Mouse (Mus musculus): ENCODE measurements around the gene Dapk3. TPM values are rescaled to one million over a fixed set of nuclear protein-coding genes. Genes with fewer than 3 reads are reported as not detected.

Gene Dapk3
- polyA plus RNA-seq, 1 experiment = not detected

- TF ChIP-seq CTCF (IDR thresholded peaks at IDR 0.05; ENCODE audit: insufficient read depth, low read depth, low read length) = no peak
- no peak for TF ChIP-seq POLR2A (IDR thresholded peaks at IDR 0.05; ENCODE audit: insufficient read depth, low read depth, low read length)
- 79% methylated on average over 5 of the region's 5 CpGs for WGBS
- H3K4me3 ChIP-seq (ENCODE audit: insufficient read depth, low read depth, low read length) = peak within 1 kb of the TSS; percentile 87
- peaks cover 25% of the 10 kb centered on the region for H3K4me1 ChIP-seq (ENCODE audit: control insufficient read depth, insufficient read depth, low read length)
- H3K27ac ChIP-seq (ENCODE audit: insufficient read depth, low read depth, low read length) = peak within 1 kb of the TSS; percentile 77
These were observed 1.0 kb downstream of the Dapk3 start, which contains the start of gene 4930442H23Rik for GRCm38 (mm10) chr10:81183805-81184204. 4930442H23Rik (minus strand) TSS chr10:81183849.

- peaks cover 21% of the 10 kb centered on the region for H3K4me1 ChIP-seq (ENCODE audit: control insufficient read depth, insufficient read depth, low read length)
- H3K4me3 ChIP-seq (ENCODE audit: insufficient read depth, low read depth, low read length) = no peak overlapping the region
- WGBS = 48% methylated on average over 4 of the region's 4 CpGs
- H3K27ac ChIP-seq (ENCODE audit: insufficient read depth, low read depth, low read length) = no peak overlapping the region
- TF ChIP-seq POLR2A (IDR thresholded peaks at IDR 0.05; ENCODE audit: insufficient read depth, low read depth, low read length) = no peak
- no peak for TF ChIP-seq CTCF (IDR thresholded peaks at IDR 0.05; ENCODE audit: insufficient read depth, low read depth, low read length)
These were observed 2.0 kb downstream of the Dapk3 start for GRCm38 (mm10) chr10:81184765-81185164.

GRCm38 (mm10) chr10:81187161-81187560, 4.4 kb downstream of the Dapk3 start:
- H3K4me3 ChIP-seq (ENCODE audit: insufficient read depth, low read depth, low read length) = no peak overlapping the region
- TF ChIP-seq CTCF (IDR thresholded peaks at IDR 0.05; ENCODE audit: insufficient read depth, low read depth, low read length) = no peak
- TF ChIP-seq POLR2A (IDR thresholded peaks at IDR 0.05; ENCODE audit: insufficient read depth, low read depth, low read length) = no peak
- H3K27ac ChIP-seq (ENCODE audit: insufficient read depth, low read depth, low read length) = no peak overlapping the region
- WGBS = 91% methylated on average over 9 of the region's 9 CpGs
- peaks cover 23% of the 10 kb centered on the region for H3K4me1 ChIP-seq (ENCODE audit: control insufficient read depth, insufficient read depth, low read length)

- peaks cover 24% of the 10 kb centered on the region for H3K4me1 ChIP-seq (ENCODE audit: control insufficient read depth, insufficient read depth, low read length)
- H3K27ac ChIP-seq (ENCODE audit: insufficient read depth, low read depth, low read length) = no peak overlapping the region
- TF ChIP-seq POLR2A (IDR thresholded peaks at IDR 0.05; ENCODE audit: insufficient read depth, low read depth, low read length) = no peak
- TF ChIP-seq CTCF (IDR thresholded peaks at IDR 0.05; ENCODE audit: insufficient read depth, low read depth, low read length) = no peak
- 85% methylated on average over 26 of the region's 26 CpGs for WGBS
- no peak overlapping the region for H3K4me3 ChIP-seq (ENCODE audit: insufficient read depth, low read depth, low read length)
These were observed 7.0 kb downstream of the Dapk3 start for GRCm38 (mm10) chr10:81189821-81190220.

GRCm38 (mm10) chr10:81190236-81190911, 7.6 kb downstream of the Dapk3 start:
- TF ChIP-seq CTCF (IDR thresholded peaks at IDR 0.05; ENCODE audit: insufficient read depth, low read depth, low read length) (peak; percentile 21; the same call in 1 of the 2 replicates), POLR2A (IDR thresholded peaks at IDR 0.05; ENCODE audit: insufficient read depth, low read depth, low read length) (no peak)
- Histone ChIP-seq H3K4me3 (ENCODE audit: insufficient read depth, low read depth, low read length) (no peak overlapping the region), H3K4me1 (ENCODE audit: control insufficient read depth, insufficient read depth, low read length) (peaks cover 24% of the 10 kb centered on the region), H3K27ac (ENCODE audit: insufficient read depth, low read depth, low read length) (no peak overlapping the region)
- WGBS = 68% methylated on average over 31 of the region's 31 CpGs

- TF ChIP-seq CTCF (IDR thresholded peaks at IDR 0.05; ENCODE audit: insufficient read depth, low read depth, low read length) = no peak
- TF ChIP-seq POLR2A (IDR thresholded peaks at IDR 0.05; ENCODE audit: insufficient read depth, low read depth, low read length) = no peak
- no peak overlapping the region for H3K27ac ChIP-seq (ENCODE audit: insufficient read depth, low read depth, low read length)
- 70% methylated on average over 6 of the region's 6 CpGs for WGBS
- H3K4me3 ChIP-seq (ENCODE audit: insufficient read depth, low read depth, low read length) = no peak overlapping the region
- H3K4me1 ChIP-seq (ENCODE audit: control insufficient read depth, insufficient read depth, low read length) = peaks cover 24% of the 10 kb centered on the region
These were observed 8.1 kb downstream of the Dapk3 start for GRCm38 (mm10) chr10:81190912-81191321.

DNA sequence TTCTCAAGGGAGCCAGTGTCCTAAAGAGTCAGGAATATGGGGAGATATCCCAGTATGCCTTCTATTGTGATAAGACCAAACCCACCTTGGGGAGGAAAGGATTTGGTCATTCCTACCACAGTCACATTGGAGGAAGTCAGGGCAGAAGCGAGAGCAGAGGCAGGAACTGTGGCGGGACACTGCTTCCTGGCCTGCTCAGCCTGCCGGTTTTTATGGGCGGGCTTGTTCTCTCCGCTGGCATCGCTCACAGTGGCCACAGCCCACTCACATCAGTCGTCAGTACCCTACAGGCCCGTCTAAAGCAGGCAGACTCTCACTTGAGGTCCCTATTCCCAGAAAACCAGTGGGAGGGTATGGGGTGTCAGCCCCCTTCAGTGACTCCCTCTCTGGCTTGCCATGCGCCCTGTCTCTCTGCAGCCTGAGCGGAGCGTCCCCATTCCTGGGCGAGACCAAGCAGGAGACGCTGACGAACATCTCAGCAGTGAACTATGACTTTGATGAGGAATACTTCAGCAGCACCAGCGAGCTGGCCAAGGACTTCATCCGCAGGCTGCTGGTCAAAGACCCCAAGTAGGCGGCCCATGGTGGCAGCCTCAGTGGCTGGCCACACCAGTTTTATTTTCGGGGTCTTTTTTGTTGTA, 8.7 kb downstream of the Dapk3 start:
- WGBS = 80% methylated on average over 18 of the region's 18 CpGs
- Histone ChIP-seq H3K4me3 (ENCODE audit: insufficient read depth, low read depth, low read length) (no peak overlapping the region), H3K4me1 (ENCODE audit: control insufficient read depth, insufficient read depth, low read length) (peaks cover 24% of the 10 kb centered on the region), H3K27ac (ENCODE audit: insufficient read depth, low read depth, low read length) (no peak overlapping the region)
- TF ChIP-seq CTCF (IDR thresholded peaks at IDR 0.05; ENCODE audit: insufficient read depth, low read depth, low read length) = no peak
- TF ChIP-seq POLR2A (IDR thresholded peaks at IDR 0.05; ENCODE audit: insufficient read depth, low read depth, low read length) = no peak

DNA sequence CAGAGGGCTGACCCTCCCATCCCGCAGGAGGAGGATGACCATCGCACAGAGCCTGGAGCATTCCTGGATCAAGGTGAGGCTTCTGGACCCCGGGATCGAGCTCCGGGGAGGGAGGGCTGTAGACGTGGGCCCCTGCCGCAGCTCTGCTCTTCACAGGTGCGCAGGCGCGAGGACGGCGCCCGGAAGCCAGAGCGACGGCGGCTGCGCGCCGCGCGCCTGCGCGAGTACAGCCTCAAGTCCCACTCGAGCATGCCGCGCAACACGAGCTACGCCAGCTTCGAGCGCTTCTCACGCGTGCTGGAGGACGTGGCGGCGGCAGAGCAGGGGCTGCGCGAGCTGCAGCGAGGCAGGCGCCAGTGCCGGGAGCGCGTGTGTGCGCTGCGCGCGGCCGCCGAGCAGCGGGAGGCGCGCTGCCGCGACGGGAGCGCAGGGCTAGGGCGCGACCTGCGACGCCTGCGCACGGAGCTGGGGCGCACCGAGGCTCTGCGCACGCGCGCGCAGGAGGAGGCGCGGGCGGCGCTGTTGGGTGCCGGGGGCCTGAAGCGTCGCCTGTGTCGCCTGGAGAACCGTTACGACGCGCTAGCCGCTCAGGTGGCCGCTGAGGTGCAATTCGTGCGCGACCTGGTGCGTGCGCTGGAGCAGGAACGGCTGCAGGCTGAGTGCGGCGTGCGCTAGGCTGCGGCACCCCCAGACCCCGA, 9.6 kb downstream of the Dapk3 start:
- H3K27ac ChIP-seq (ENCODE audit: insufficient read depth, low read depth, low read length) = peak overlapping the region; percentile 91
- under 1% methylated on average over 93 of the region's 93 CpGs for WGBS
- peak overlapping the region; percentile 62 for H3K4me3 ChIP-seq (ENCODE audit: insufficient read depth, low read depth, low read length)
- H3K4me1 ChIP-seq (ENCODE audit: control insufficient read depth, insufficient read depth, low read length) = peaks cover 24% of the 10 kb centered on the region
- TF ChIP-seq CTCF (IDR thresholded peaks at IDR 0.05; ENCODE audit: insufficient read depth, low read depth, low read length) (no peak), POLR2A (IDR thresholded peaks at IDR 0.05; ENCODE audit: insufficient read depth, low read depth, low read length) (peak; percentile 81)

Data from olfactory bulb, adult 2 months (tissue).